Mouse (Mus musculus) forebrain, postnatal 0 days (tissue): ENCODE data around the gene Cmtr1. TPM values are rescaled to one million over a fixed set of nuclear protein-coding genes. Genes with fewer than 3 reads are reported as not detected.

Source experiments
- ATAC-seq: fragments of 200-750 bp; cut with Nextera tagmentation; 2 replicates; pipeline ENCODE4 v1.8.0; 2017; ENCODE audit warnings: mild to moderate bottlenecking, moderate library complexity
- DNase-seq: peaks from one replicate; pipeline ENCODE4 v3.0.0-alpha.2; 2015
- H3K27ac ChIP-seq: fragments of 300-500 bp; sonication (generic); 2 replicates; pipeline ENCODE4 v1.5.1; 2014; ENCODE audit warnings: low read depth, mild to moderate bottlenecking, antibody characterized with exemption, low read length, moderate library complexity, mixed read lengths
- H3K27me3 ChIP-seq: fragments of 300-500 bp; sonication (generic); 2 replicates; pipeline ENCODE4 v1.6.1; 2014; ENCODE audit warnings: mild to moderate bottlenecking, low read length, mixed read lengths; ENCODE audit not compliant: insufficient read depth
- H3K36me3 ChIP-seq: fragments of 300-500 bp; sonication (generic); 2 replicates; pipeline ENCODE4 v1.6.1; 2014; ENCODE audit warnings: mild to moderate bottlenecking, moderate library complexity; ENCODE audit not compliant: insufficient read depth
- H3K4me1 ChIP-seq: fragments of 300-500 bp; sonication (generic); 2 replicates; pipeline ENCODE4 v1.6.1; 2014; ENCODE audit warnings: antibody characterized with exemption; ENCODE audit not compliant: insufficient read depth
- H3K4me2 ChIP-seq: fragments of 300-500 bp; sonication (generic); 2 replicates; pipeline ENCODE4 v1.6.1; 2014; ENCODE audit warnings: low read depth, mild to moderate bottlenecking, moderate library complexity
- H3K4me3 ChIP-seq: fragments of 300-500 bp; sonication (generic); 2 replicates; pipeline ENCODE4 v1.5.1; 2014; ENCODE audit warnings: low read depth, low read length, mixed read lengths
- H3K9ac ChIP-seq: fragments of 300-500 bp; sonication (generic); 2 replicates; pipeline ENCODE4 v1.6.1; 2014; ENCODE audit warnings: mild to moderate bottlenecking
- H3K9me3 ChIP-seq: fragments of 300-500 bp; sonication (generic); 2 replicates; pipeline ENCODE4 v1.6.1; 2016; ENCODE audit warnings: low read length
- CTCF ChIP-seq: sonication (generic); IDR thresholded peaks from 2 replicates; pipeline ENCODE4 v1.5.1; 2016; ENCODE audit warnings: antibody characterized with exemption, control low read depth, low read depth
- WGBS: fragments of 180-500 bp; shearing (Covaris S2); extraction: QIAGEN DNeasy Blood & Tissue Kit; methylation state at CpG from one replicate; pipeline ENCODE4 v1.1.7; 2014; 5-methylcytosine and 5-hydroxymethylcytosine counted together
- polyA plus RNA-seq: library from polyadenylated mRNA; unstranded; fragments of >200 nt; fragmentation: Nextera tagmentation; extraction: Ambion mirVana; gene quantifications from 2 replicates; pipeline ENCODE4 v1.2.1, GENCODE M21; 2015
- total RNA-seq: library from RNA; depleted of rRNA; stranded (reverse); fragments of >200 nt; gene quantifications from 2 replicates; pipeline ENCODE4 v1.2.3, GENCODE M21; 2014

Cmtr1 gene
- total and polyA plus RNA-seq, 2 experiments from 2014 or later: 81.9 to 92.3 TPM

DNA sequence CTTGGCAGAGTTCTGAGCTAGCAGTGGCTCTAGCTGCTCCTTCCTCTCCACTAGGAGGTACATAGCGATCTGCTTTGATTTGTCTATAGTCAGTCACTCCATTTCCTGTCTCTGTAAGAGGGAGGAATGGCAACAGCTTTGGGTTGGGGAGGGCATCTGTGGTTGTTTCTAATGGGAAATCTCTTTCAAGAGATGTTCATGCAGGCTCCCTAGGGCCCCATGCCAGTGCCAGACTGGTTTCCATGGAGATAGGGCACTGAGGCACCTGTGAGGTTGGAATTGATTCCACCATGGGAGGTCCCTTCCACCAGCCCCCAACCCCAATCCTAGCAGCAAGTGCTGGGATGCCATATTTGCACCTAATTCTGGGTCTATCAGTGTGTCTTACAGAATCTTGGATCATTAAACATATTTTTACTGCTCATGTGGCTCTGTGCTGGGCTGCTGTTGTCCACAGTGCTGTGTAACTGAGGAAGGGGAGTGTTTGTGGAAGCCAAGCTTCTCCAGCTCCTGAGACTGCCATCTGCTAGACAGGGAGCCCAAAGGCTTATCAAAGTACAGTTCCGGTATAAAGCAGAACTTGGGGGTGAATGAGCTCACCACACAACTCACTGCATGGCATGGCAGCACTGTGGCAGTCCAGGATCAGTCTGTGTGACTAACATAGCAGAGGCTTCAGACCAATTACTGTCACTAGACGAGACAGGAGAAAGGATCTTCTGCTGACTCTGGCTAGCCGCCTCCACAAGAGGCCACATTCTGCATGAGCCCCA is 42.7 kb downstream of the Cmtr1 start:
- H3K36me3 ChIP-seq: peaks cover 37% of the 10 kb centered on the region
- H3K9me3 ChIP-seq: no peaks in the 10 kb centered on the region
- H3K27ac ChIP-seq: peak overlapping the region; percentile 50
- WGBS: 51% methylated on average over 4 of the region's 4 CpGs
- ATAC-seq: peak; percentile 40
- TF ChIP-seq CTCF: peak; percentile 38
- peak; percentile 72 for DNase-seq
- no peak overlapping the region for H3K4me3 ChIP-seq
- no peaks in the 10 kb centered on the region for H3K4me1 ChIP-seq
- H3K9ac ChIP-seq: no peak overlapping the region
- H3K4me2 ChIP-seq: no peak overlapping the region
- H3K27me3 ChIP-seq: no peaks in the 10 kb centered on the region

DNA sequence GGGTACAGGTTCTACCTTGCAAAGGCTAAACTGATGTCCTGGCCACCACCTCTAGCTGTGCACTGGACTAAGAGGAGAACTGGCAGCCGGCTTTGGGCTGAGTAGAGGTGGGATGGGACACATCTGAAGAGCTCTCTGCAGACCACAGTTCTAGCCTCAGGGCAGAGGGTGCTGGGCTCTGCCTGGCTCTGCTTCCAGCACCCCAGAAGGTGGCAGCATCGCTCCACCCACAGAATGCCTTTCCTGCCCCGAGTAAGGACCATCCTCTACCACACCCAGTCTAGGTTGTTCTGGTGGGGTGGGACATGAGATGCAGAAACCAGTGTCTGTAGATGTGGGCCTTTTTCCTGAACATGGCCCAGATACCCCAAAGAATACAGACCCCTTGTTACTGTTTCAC is 44.4 kb downstream of the Cmtr1 start:
- no peaks in the 10 kb centered on the region for H3K27me3 ChIP-seq
- no peaks in the 10 kb centered on the region for H3K9me3 ChIP-seq
- TF ChIP-seq CTCF: peak; percentile 94
- peaks cover 26% of the 10 kb centered on the region; the same call in 1 of the 2 replicates for H3K36me3 ChIP-seq
- no peak overlapping the region for H3K4me2 ChIP-seq
- DNase-seq (peak; percentile 74), ATAC-seq (peak; percentile 71)
- no peak overlapping the region for H3K9ac ChIP-seq
- WGBS: 24% methylated on average over 3 of the region's 3 CpGs
- no peak overlapping the region for H3K27ac ChIP-seq
- H3K4me3 ChIP-seq: no peak overlapping the region
- H3K4me1 ChIP-seq: no peaks in the 10 kb centered on the region

DNA sequence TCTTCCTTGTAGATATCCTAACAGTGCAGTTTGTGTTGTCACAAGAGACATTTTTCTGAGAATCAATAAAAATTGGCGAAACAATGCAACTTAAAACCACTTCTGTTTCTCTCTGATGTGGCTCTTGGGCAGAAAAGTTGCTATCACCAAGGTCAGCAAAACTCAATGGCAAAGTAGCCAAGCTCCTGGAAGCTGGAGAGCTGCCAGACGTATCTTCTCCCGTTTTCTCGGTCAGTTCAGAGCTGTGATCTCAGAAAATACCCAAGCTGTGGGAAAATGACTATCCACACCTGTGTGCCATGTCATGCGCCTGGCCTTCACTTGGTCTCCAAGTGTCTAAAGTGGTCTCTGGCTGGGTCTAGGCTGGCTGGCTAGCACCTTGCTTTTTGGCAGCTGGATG is 45.5 kb downstream of the Cmtr1 start:
- H3K4me2 ChIP-seq: no peak overlapping the region
- DNase-seq: no peak
- no peaks in the 10 kb centered on the region for H3K27me3 ChIP-seq
- no peak for ATAC-seq
- H3K4me1 ChIP-seq: peaks cover 11% of the 10 kb centered on the region
- no peak overlapping the region for H3K4me3 ChIP-seq
- H3K9me3 ChIP-seq: no peaks in the 10 kb centered on the region
- 79% methylated on average over 5 of the region's 5 CpGs for WGBS
- H3K27ac ChIP-seq: no peak overlapping the region
- H3K36me3 ChIP-seq: peaks cover 15% of the 10 kb centered on the region; the same call in 1 of the 2 replicates
- no peak for TF ChIP-seq CTCF
- H3K9ac ChIP-seq: no peak overlapping the region

DNA sequence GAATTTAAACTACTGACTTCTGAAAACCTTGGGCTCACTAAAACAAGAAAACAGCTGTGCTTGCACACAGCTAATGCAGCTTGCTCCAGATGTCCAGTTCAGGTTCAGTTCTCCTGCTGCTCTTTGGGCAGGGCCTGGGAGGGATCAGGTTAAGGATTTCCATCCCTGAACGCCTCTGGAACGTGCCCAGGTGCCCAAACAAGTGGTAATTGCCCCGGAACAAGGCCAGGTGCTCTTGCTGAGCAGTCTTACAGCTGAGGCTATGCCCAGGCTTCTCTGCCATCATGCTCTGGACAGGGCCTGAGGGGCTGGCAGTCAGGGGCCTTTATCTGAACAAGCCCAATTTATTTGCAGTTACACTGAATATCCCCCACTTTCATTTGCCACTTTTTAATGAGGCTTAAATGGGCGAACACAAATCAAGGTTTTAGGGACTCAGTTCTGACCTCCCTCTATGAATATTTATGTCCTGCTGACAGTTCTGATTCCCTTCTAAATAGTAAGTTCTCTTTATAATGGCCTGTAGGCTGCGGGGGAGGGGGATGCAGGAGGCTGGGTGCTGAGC is 46.7 kb downstream of the Cmtr1 start:
- TF ChIP-seq CTCF: no peak
- H3K4me2 ChIP-seq: no peak overlapping the region
- peaks cover 3% of the 10 kb centered on the region; the same call in 1 of the 2 replicates for H3K36me3 ChIP-seq
- no peak overlapping the region for H3K27ac ChIP-seq
- DNase-seq: no peak
- 17% methylated on average over 5 of the region's 5 CpGs for WGBS
- H3K27me3 ChIP-seq: no peaks in the 10 kb centered on the region
- peaks cover 21% of the 10 kb centered on the region for H3K4me1 ChIP-seq
- no peaks in the 10 kb centered on the region for H3K9me3 ChIP-seq
- no peak for ATAC-seq
- no peak overlapping the region for H3K4me3 ChIP-seq
- no peak overlapping the region for H3K9ac ChIP-seq

DNA sequence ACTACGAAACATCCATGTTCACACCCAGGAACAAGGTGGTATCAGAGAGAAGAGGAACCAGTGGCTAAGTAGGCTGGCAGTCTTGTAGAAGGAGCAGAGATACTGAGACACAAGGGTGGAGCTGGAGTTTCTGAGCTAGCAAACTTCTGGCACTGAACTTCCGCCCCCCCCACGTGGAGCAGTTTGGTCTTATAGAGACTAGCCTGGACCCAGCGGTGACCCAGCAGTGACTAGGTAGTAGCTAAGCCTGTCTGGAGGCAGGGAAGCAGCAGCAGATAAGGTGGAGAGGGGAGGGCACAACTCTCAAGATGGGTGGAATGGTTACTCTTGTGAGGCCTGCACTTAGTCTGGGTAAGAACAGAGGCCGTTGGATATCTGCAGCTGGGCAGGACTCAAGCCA is 48.4 kb downstream of the Cmtr1 start:
- Histone ChIP-seq H3K4me2 (no peak overlapping the region), H3K27ac (no peak overlapping the region), H3K4me1 (peaks cover 21% of the 10 kb centered on the region), H3K27me3 (no peaks in the 10 kb centered on the region), H3K36me3 (no peaks in the 10 kb centered on the region; the same call in 1 of the 2 replicates), H3K9me3 (no peaks in the 10 kb centered on the region), H3K4me3 (no peak overlapping the region), H3K9ac (no peak overlapping the region)
- WGBS: 84% methylated on average over 5 of the region's 5 CpGs
- DNase-seq: no peak
- no peak for ATAC-seq
- TF ChIP-seq CTCF: no peak

DNA sequence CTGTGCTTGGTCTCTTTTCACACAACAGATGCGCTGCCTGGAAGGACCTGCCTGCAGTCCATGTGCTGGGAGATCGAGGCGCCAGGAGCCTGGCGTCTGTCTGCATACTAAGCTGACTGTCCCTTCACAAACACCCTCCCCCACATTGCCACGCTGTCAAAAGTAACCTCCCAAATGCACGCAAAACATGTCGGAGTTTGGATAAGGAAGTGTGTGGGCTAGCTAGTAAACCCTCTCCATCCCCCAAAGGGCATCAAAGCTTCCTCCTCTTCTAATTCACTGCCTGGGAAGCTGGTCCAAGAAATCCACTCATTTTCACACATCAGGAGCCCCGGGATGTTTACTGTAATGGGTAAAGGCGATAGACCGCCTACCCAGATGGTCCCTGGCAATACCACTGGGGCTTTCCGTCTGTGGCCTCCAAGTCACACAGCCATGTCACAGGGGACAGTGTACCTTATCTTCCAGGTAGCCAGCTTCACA is 50.2 kb downstream of the Cmtr1 start:
- ATAC-seq (peak; percentile 42), DNase-seq (peak; percentile 57)
- Histone ChIP-seq H3K36me3 (no peaks in the 10 kb centered on the region), H3K27me3 (no peaks in the 10 kb centered on the region), H3K27ac (peak overlapping the region; percentile 54), H3K4me1 (peaks cover 21% of the 10 kb centered on the region), H3K9ac (no peak overlapping the region), H3K9me3 (no peaks in the 10 kb centered on the region), H3K4me2 (no peak overlapping the region), H3K4me3 (no peak overlapping the region)
- WGBS: 33% methylated on average over 11 of the region's 11 CpGs
- no peak for TF ChIP-seq CTCF

DNA sequence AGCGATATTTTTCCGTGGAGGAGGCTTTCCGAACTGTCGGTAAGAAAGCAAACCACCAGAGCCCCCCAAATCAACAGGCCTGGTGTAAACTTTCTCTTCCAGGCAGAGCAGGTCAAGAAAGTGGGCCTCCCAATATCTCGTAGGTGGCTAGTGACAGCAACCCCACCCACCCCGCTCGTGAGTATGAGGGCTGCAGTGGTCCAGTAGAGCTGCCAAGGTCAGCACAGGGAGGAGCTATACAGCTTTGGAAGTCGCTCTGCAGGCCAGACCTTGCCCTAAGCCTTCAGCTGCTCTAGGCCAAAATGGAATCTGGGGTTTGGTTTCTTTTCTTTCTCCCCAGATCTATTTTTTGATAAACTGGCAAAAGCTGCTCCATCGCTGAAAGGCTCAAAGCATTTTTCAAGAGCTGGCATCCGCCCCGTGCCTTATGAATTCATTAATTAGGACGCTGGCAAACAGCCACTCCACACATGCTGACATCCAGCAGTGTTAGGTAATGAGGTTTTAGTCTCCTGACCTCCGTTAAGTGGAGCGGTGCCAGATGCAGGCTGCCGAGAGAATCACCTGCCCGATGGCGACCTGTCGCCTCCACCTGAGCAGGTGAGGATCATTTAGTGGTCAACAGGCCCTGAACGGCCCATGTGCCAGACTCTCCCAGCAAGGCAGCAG is 50.8 kb downstream of the Cmtr1 start:
- ATAC-seq (no peak), DNase-seq (peak; percentile 68)
- H3K4me2 ChIP-seq: no peak overlapping the region
- 32% methylated on average over 19 of the region's 19 CpGs for WGBS
- TF ChIP-seq CTCF: no peak
- H3K4me3 ChIP-seq: no peak overlapping the region
- no peaks in the 10 kb centered on the region for H3K36me3 ChIP-seq
- H3K9ac ChIP-seq: no peak overlapping the region
- peaks cover 25% of the 10 kb centered on the region for H3K4me1 ChIP-seq
- H3K27ac ChIP-seq: peak overlapping the region; percentile 54
- H3K9me3 ChIP-seq: no peaks in the 10 kb centered on the region
- H3K27me3 ChIP-seq: no peaks in the 10 kb centered on the region
